Mouse (Mus musculus) heart, postnatal 0 days (tissue): ENCODE data around the gene Pigu.

ENCODE experiments used
- CTCF ChIP-seq: IDR thresholded peaks from 2 replicates; pipeline ENCODE4 v1.5.1; 2016; ENCODE audit warnings: antibody characterized with exemption, control low read depth, low read depth
- EP300 ChIP-seq: IDR thresholded peaks from 2 replicates; pipeline ENCODE4 v1.6.1; 2016; ENCODE audit warnings: antibody characterized with exemption, low read depth

DNA sequence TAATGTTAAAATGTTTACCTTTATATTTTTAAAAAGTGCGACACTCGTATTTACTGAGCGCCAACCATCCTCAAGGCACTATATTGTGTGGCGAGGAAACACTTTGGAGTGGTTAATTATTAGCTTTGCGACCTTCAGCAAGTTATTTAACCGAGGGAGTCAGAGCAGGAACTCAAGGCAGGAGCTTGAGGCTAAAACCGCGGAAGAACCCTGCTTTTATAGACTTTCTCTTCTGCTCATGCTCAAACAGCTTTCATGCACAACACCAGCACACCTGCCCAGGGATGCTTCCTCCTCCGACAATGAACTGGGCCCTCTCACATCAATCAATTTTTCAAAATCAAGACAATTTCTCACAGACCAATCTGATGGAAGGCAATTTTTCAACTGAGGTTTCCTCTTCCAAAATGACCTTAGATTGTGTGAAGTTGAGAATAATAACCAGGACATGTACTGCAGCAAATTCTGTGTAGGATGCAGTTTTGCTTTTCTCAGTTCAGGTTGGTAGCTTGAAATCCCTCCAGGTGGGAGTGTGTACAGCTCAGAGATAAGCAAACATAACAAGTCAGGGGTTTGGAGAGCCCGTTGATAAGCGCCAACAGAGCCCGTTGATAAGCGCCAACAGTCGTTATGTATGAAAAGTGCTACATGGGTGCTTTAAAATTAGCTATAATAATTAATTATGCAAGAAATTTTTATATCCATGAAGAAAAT is 613 bp upstream of the Pigu start:
- TF ChIP-seq CTCF (no peak), EP300 (no peak)
